Mouse (Mus musculus): ENCODE measurements around the gene Rcl1.

GRCm38 (mm10) chr19:29124886-29125585, 23.9 kb downstream of the Rcl1 start:
- TF ChIP-seq POLR2A (IDR thresholded peaks at IDR 0.05; ENCODE audit: low read depth, low read length) = no peak
- no peak for TF ChIP-seq CTCF (IDR thresholded peaks at IDR 0.05; ENCODE audit: borderline replicate concordance, insufficient read depth, low read length)

Measured in embryonic fibroblast, embryonic 13.5 days (primary cell).